Mouse (Mus musculus) hindbrain, embryonic 14.5 days (tissue): ENCODE data around the gene Gm42688. TPM values are rescaled to one million over a fixed set of nuclear protein-coding genes. Genes with fewer than 3 reads are reported as not detected.

Source experiments
- ATAC-seq: fragments of 200-750 bp; cut with Nextera tagmentation; 2 replicates; pipeline ENCODE4 v1.8.0; 2017; ENCODE audit warnings: moderate number of reproducible peaks, mild to moderate bottlenecking, moderate TSS enrichment, moderate library complexity; ENCODE audit not compliant: low FRiP score
- DNase-seq: peaks from one replicate; pipeline ENCODE4 v3.0.0-alpha.2; 2015; ENCODE audit warnings: low spot score
- H3K27ac ChIP-seq: fragments of 300-500 bp; sonication (generic); 2 replicates; pipeline ENCODE4 v1.5.1; 2014; ENCODE audit warnings: mild to moderate bottlenecking, moderate library complexity
- H3K27me3 ChIP-seq: fragments of 300-500 bp; sonication (generic); 2 replicates; pipeline ENCODE4 v1.6.1; 2014; ENCODE audit warnings: mild to moderate bottlenecking, low read length, mixed read lengths; ENCODE audit not compliant: control insufficient read depth, insufficient read depth
- H3K36me3 ChIP-seq: fragments of 300-500 bp; sonication (generic); replicated peaks from 2 replicates; pipeline ENCODE4 v1.6.1; 2014; ENCODE audit not compliant: control insufficient read depth, insufficient read depth
- H3K4me1 ChIP-seq: fragments of 300-500 bp; sonication (generic); replicated peaks from 2 replicates; pipeline ENCODE4 v1.6.1; 2014; ENCODE audit warnings: antibody characterized with exemption, low read length, mixed read lengths; ENCODE audit not compliant: control insufficient read depth, insufficient read depth
- H3K4me2 ChIP-seq: fragments of 300-500 bp; sonication (generic); replicated peaks from 2 replicates; pipeline ENCODE4 v1.6.1; 2014; ENCODE audit warnings: mild to moderate bottlenecking, moderate library complexity
- H3K4me3 ChIP-seq: fragments of 300-500 bp; sonication (generic); replicated peaks from 2 replicates; pipeline ENCODE4 v1.5.1; 2014; ENCODE audit warnings: mild to moderate bottlenecking, low read length
- H3K9ac ChIP-seq: fragments of 300-500 bp; sonication (generic); 2 replicates; pipeline ENCODE4 v1.6.1; 2014
- H3K9me3 ChIP-seq: fragments of 300-500 bp; sonication (generic); 2 replicates; pipeline ENCODE4 v1.6.1; 2016; ENCODE audit warnings: low read length; ENCODE audit not compliant: control insufficient read depth
- WGBS: fragments of 180-500 bp; shearing (Covaris S2); extraction: QIAGEN DNeasy Blood & Tissue Kit; methylation state at CpG from one replicate; pipeline ENCODE4 v1.1.7; 2014; 5-methylcytosine and 5-hydroxymethylcytosine counted together
- polyA plus RNA-seq: library from polyadenylated mRNA; unstranded; fragments of >200 nt; fragmentation: Nextera tagmentation; extraction: Ambion mirVana; gene quantifications from 2 replicates; pipeline ENCODE4 v1.2.1, GENCODE M21; 2014

Gene Gm42688
- polyA plus RNA-seq, 1 experiment from 2014 or later = 4.9 TPM

DNA sequence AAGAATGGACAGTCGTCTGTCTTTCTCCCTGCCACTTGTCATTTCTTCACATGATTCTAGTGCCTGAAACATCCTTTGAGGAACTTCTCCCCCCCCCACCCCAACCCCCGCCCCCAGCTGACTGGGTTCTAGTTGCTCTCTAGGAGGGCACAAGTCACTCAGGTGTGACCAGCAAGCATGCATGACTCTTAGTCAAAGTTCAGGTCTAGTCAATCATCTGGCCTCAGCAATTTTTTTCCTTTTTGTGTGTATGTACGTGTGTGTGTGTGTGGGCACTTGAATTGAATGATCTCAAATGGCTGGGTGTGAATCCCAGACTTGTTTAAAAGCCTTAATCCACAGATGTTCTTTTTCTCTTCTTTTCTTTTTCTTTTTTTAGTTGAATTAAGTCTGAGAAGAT is 32.8 kb downstream of the Gm42688 start:
- Histone ChIP-seq H3K36me3 (no peaks in the 10 kb centered on the region), H3K9me3 (no peaks in the 10 kb centered on the region), H3K4me1 (peaks cover 18% of the 10 kb centered on the region), H3K4me3 (no peak overlapping the region), H3K9ac (no peak overlapping the region), H3K27ac (no peak overlapping the region), H3K27me3 (peaks cover 6% of the 10 kb centered on the region; the same call in 1 of the 2 replicates), H3K4me2 (no peak overlapping the region)
- 70% methylated on average over 3 of the region's 3 CpGs for WGBS
- ATAC-seq (no peak), DNase-seq (no peak)

DNA sequence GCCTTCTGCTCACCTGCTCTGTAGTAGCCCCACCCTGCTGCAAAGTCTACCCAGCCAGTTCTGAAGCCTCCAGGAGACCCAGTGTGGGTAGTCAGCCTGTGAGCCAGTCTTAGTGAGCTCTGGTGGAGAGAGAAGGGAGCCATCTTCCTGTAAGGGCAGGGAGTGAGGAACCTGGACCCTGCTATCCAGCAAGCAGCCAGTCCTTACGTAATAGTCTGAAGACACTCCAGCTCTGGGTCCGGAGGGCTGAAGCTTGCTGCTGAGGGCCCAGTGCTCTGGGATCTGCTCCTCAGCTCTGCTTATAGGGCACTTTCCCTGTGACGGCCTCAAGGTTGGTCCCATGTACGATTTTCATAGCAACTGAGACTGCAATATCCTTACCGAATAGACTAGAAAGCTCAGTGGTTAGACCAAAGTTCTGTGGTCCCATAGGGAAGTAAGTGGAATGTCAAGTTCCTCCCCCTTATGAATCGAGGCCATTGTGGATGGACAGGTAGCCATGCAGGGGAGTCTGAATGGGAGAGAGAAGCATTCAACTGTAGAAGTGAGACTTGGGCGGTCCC is 33.6 kb downstream of the Gm42688 start, which contains the start of gene Rtkn:
TSS of gene Rtkn (plus strand) at position 513 of the 563 bp plus-strand sequence.
- ATAC-seq (no peak), DNase-seq (no peak)
- peak within 1 kb of the TSS; percentile 13 for H3K4me3 ChIP-seq
- H3K27me3 ChIP-seq = peaks cover 6% of the 10 kb centered on the region; the same call in 1 of the 2 replicates
- peak within 1 kb of the TSS; percentile 45 for H3K9ac ChIP-seq
- 68% methylated on average over 7 of the region's 7 CpGs for WGBS
- peak within 1 kb of the TSS; percentile 89; the same call in 1 of the 2 replicates for H3K27ac ChIP-seq
- peak within 1 kb of the TSS; percentile 59 for H3K4me2 ChIP-seq
- no peaks in the 10 kb centered on the region for H3K36me3 ChIP-seq
- no peaks in the 10 kb centered on the region for H3K9me3 ChIP-seq
- peaks cover 18% of the 10 kb centered on the region for H3K4me1 ChIP-seq

DNA sequence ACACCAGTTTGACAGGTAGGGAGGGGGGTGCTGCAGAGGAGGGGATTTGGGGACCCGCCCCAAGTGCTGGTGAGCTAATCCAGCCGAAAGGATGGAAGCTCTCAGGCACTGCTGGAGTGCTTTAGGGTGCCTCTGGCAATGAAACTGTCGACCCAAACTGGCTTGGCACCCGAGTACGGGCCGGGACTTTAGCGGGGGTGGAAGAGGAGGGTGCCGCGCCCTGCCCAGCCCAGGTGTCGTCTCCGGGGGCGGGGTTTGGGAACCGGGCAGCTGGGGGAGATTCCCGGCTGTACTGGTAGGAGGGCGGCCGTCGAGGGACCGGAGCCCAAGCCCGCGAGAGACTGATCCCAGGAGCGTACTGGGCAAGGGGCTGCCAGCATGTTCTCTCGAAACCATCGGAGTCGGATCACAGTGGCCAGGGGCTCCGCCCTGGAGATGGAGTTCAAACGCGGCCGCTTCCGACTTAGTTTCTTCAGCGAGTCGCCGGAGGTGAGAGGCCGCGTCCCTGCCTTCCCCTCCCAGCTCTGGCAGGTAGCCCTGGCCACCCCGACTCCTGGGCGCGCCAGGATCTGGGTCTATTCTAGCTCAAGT is 34.2 kb downstream of the Gm42688 start:
- Histone ChIP-seq H3K27me3 (peaks cover 6% of the 10 kb centered on the region; the same call in 1 of the 2 replicates), H3K27ac (no peak overlapping the region), H3K36me3 (no peaks in the 10 kb centered on the region), H3K9ac (peak overlapping the region; percentile 45), H3K4me3 (peak overlapping the region; percentile 13), H3K4me2 (peak overlapping the region; percentile 59), H3K9me3 (no peaks in the 10 kb centered on the region), H3K4me1 (peaks cover 18% of the 10 kb centered on the region)
- no peak for DNase-seq
- WGBS = 4% methylated on average over 37 of the region's 37 CpGs
- ATAC-seq = no peak

DNA sequence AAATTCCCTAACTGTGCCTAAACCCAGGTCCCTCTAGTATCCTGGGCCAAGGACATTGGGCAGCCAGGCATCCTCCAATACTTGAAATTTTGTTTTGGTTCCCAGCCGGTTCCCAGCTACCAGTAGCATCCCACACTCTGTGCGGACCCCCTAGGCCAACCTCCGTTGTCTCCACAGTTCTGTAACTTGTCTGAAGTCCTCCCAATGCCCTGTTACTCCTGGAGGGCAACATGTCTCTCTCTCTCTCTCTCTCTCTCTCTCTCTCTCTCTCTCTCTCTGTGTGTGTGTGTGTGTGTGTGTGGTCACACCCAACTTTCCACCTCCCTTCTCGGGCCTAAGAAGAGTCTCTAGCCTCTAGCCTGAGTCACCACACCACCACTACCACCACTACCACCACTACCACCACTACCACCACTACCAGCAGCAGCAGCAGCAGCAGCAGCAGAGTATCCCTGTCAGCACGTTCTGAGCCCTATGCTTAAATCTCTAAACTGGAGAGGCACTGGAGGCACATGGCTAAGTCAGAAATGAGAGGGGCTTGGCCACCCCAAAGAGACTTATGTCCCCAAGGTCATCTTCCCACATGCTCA is 35.0 kb downstream of the Gm42688 start:
- Histone ChIP-seq H3K4me1 (peaks cover 18% of the 10 kb centered on the region), H3K9ac (peak overlapping the region; percentile 64)
- ATAC-seq = no peak

DNA sequence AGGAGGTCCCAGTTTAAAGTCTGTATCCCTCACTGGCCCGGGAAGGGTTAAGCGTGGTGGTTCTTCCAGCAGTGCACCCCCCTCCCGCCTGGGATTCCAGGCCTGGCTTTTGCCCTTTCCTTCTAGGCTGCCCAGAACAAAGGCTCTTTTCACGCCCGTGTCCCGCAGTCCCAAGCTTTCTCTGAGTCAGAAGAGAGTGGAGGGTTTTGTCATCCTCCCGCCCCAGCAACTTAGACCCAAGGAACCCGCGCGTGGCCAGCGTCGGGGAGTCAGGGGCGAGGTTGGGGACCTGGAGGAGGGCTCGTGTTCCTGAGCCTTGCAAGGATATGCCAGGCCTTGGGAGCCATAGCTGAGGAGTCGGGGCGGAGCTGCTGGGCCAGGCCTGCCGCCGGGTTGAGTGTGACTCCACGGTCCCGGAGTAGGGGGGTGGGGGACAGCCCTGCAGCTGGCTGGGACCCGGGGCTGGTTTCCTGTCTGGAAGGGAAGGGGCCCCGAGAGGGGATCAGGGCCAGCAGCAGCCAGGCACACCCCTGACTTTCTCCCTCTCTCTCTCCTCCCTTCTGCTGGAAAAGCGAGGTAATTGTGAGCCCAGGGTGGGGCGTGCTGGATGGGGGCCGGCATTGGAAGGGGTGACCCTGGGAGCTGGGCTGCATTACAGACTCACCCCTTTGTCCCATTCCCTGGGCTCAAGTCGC is 35.6 kb downstream of the Gm42688 start:
- Histone ChIP-seq H3K9ac (peak overlapping the region; percentile 64), H3K27me3 (peaks cover 6% of the 10 kb centered on the region; the same call in 1 of the 2 replicates), H3K9me3 (no peaks in the 10 kb centered on the region), H3K4me3 (peak overlapping the region; percentile 36), H3K27ac (peak overlapping the region; percentile 89), H3K4me2 (peak overlapping the region; percentile 59), H3K4me1 (peaks cover 21% of the 10 kb centered on the region), H3K36me3 (no peaks in the 10 kb centered on the region)
- WGBS = under 1% methylated on average over 25 of the region's 26 CpGs
- DNase-seq (peak; percentile 59), ATAC-seq (peak; percentile 73)

More for the DNA sequence above, 35.0 kb downstream of the Gm42688 start:
- WGBS = 14% methylated on average over 5 of the region's 5 CpGs
- Histone ChIP-seq H3K27me3 (peaks cover 6% of the 10 kb centered on the region; the same call in 1 of the 2 replicates), H3K9me3 (no peaks in the 10 kb centered on the region), H3K4me2 (peak overlapping the region; percentile 59), H3K36me3 (no peaks in the 10 kb centered on the region), H3K4me3 (peak overlapping the region; percentile 36), H3K27ac (peak overlapping the region; percentile 89)
- DNase-seq = no peak

DNA sequence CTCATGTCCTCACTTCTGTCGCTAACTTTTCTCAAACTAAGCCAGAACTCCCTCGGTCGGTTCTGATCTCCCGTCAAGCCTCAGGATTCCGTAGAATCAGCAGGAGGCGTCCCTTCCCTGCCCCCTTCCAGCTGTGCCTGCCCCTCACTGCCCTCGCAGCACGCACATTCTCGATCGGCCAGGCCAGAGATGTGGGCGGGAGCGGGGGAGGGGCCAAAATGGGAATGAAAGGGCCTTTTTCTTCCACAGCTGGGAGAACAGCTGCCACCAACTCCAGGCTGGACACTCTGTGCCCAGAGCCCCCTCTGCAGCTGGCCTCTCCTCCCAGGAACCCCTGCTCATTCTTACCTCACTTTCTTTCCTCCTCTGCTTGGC is 36.1 kb downstream of the Gm42688 start:
- peak overlapping the region; percentile 89 for H3K27ac ChIP-seq
- WGBS = 0% methylated on average over 12 of the region's 12 CpGs

DNA sequence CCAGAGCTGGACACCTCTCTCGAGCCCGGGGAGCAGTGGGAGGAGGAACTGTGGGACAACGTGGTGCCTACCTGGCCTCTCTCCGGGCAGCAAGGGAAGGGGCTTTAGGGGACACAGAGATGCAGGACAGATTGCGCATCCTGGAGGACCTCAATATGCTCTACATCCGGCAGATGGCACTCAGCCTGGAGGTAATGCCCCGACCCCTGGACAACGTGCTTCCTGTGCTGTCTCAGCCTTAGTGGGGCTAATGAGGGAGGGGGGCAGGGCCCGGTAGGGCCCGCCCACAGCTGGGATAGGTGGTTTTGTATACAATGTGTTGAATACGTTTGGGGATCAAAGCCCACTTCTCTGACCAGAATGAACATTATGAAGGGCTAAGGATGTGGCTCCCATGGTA is 36.6 kb downstream of the Gm42688 start:
- DNase-seq (no peak), ATAC-seq (peak; percentile 21; the same call in 1 of the 2 replicates)
- under 1% methylated on average over 11 of the region's 11 CpGs for WGBS
- Histone ChIP-seq H3K27me3 (peaks cover 6% of the 10 kb centered on the region; the same call in 1 of the 2 replicates), H3K4me3 (peak overlapping the region; percentile 36), H3K36me3 (no peaks in the 10 kb centered on the region), H3K9me3 (no peaks in the 10 kb centered on the region), H3K27ac (peak overlapping the region; percentile 89), H3K9ac (peak overlapping the region; percentile 64), H3K4me1 (peaks cover 30% of the 10 kb centered on the region), H3K4me2 (peak overlapping the region; percentile 59)

More for the DNA sequence above, 36.1 kb downstream of the Gm42688 start:
- H3K4me1 ChIP-seq = peaks cover 27% of the 10 kb centered on the region
- DNase-seq (peak; percentile 54), ATAC-seq (peak; percentile 43; the same call in 1 of the 2 replicates)
- H3K4me2 ChIP-seq = peak overlapping the region; percentile 59
- no peaks in the 10 kb centered on the region for H3K36me3 ChIP-seq
- H3K27me3 ChIP-seq = peaks cover 6% of the 10 kb centered on the region; the same call in 1 of the 2 replicates
- no peaks in the 10 kb centered on the region for H3K9me3 ChIP-seq
- peak overlapping the region; percentile 36 for H3K4me3 ChIP-seq
- peak overlapping the region; percentile 64 for H3K9ac ChIP-seq

DNA sequence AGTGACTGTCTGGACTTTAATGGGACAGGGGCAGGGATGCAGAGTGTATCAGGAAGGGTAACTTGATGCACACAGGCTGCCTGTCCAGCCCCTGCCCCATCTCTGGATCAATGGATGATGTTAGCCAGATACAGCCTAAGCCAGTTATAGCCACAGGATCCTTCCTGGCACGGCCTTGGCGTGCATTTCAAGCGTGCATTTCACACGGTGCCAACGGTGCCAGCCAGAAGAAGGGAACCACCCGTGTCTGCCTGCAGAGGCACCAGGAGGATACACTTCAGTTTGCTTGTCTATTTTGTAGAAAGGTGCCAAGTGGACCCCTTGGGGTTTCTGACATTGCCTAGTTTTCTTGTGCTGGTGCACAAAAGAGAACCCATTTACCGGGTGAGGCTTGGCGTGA is 38.6 kb downstream of the Gm42688 start:
- Histone ChIP-seq H3K4me3 (no peak overlapping the region), H3K4me1 (peaks cover 32% of the 10 kb centered on the region), H3K9ac (no peak overlapping the region), H3K27ac (no peak overlapping the region), H3K36me3 (no peaks in the 10 kb centered on the region), H3K27me3 (peaks cover 6% of the 10 kb centered on the region; the same call in 1 of the 2 replicates), H3K9me3 (no peaks in the 10 kb centered on the region), H3K4me2 (no peak overlapping the region)
- 89% methylated on average over 8 of the region's 8 CpGs for WGBS
- DNase-seq (no peak), ATAC-seq (no peak)

DNA sequence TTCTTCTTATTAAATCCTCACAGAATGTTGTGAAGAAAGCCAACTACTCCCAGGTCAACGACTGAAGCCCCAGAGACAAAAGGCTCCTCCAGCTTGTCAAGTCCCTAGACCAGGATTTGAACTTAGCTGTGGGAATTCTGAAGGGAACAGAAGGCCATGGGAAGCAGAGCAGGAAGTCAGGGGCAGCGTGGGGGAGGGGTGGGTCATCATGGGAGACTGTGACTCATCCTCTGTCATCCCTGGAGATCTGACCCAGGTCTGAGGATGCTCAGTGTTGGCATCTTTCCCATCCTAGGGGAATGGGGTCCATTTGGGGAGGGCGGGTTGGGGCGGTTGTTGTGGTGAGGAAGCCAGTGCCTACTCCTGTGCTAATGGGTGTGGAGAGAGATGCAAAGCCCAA is 40.2 kb downstream of the Gm42688 start:
- H3K4me1 ChIP-seq = peaks cover 32% of the 10 kb centered on the region
- no peak overlapping the region for H3K27ac ChIP-seq
- 27% methylated on average over 4 of the region's 4 CpGs for WGBS
- no peaks in the 10 kb centered on the region for H3K27me3 ChIP-seq
- H3K9ac ChIP-seq = peak overlapping the region; percentile 58; the same call in 1 of the 2 replicates
- H3K36me3 ChIP-seq = no peaks in the 10 kb centered on the region
- ATAC-seq (no peak), DNase-seq (no peak)
- no peaks in the 10 kb centered on the region for H3K9me3 ChIP-seq
- H3K4me3 ChIP-seq = no peak overlapping the region; the same call in 1 of the 2 replicates
- peak overlapping the region; percentile 60 for H3K4me2 ChIP-seq
